Mouse (Mus musculus) heart, postnatal 10 days (tissue): ENCODE results near the gene Slc35g3. TPM values are rescaled to one million over a fixed set of nuclear protein-coding genes. Genes with fewer than 3 reads are reported as not detected.
A peak's percentile ranks its signal among the peaks of the same experiment; 100 is the strongest.

Experiments used
- DNase-seq, 2 experiments: peaks; one replicate each; pipeline ENCODE4 v3.0.0; 2021
- intact Hi-C: fragments of 180-260 bp; cut with DNase I; formaldehyde crosslinking; loops from one replicate; pipeline ENCODE4 v1.15.1; 2025
- total RNA-seq, 2 experiments: library from RNA; stranded (reverse); gene quantifications; 2 replicates each; pipeline ENCODE4 v1.2.3; 2021

The Slc35g3 gene
- total RNA-seq, 2 experiments from 2014 or later, result 0.17 to 0.40 TPM

- intact Hi-C loops, result no loop called here
- DNase-seq, result no peak
Observed at GRCm38 (mm10) chr11:69789431-69789830, 27.7 kb upstream of the Slc35g3 start.

DNA sequence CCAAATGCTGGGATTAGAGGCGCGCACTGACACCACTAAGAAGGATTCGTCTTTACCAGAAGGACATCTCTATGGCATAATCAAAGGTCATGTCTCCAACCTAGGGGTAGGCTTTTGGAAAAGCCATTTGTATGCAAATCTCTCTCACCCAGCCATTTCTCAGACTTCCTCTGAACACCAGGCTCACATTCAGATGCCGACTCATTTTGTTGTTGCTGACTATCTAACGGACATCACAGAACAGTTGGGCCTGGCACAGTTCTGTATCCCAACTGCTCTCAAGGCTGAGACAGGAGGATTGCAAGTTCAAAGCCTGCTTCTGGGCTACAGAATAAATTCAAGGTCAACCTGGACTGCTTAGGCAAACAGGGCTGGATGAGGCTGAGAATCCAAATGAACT lies 25.5 kb upstream of the Slc35g3 start:
- DNase-seq, result no peak
- intact Hi-C loops, result no loop called here

- DNase-seq, result peak; percentile 63 to 68
- intact Hi-C loops, result no loop called here
Observed at GRCm38 (mm10) chr11:69784793-69785272, 23.1 kb upstream of the Slc35g3 start.

GRCm38 (mm10) chr11:69781828-69782227 lies 20.1 kb upstream of the Slc35g3 start:
- intact Hi-C loops, result no loop called here

DNA sequence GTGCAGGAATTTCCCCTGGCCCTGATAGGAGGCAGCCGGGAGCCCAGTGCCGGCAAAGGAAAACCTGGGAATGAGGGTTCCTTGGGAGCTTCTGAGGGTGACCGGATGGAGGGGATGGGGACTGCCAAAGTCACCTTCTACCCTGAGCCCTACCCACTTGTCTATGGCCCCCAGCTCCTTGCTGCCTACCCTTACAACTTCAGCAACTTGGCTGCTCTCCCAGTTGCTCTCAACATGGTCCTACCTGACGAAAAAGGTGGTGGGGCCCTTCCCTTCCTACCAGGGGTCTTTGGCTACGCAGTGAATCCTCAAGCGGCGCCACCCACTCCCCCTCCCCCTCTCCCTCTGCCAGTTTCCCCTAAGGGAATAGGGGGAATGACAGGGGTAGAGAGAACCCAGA lies 17.2 kb upstream of the Slc35g3 start:
- intact Hi-C loops, result no loop called here
- no peak for DNase-seq

More at GRCm38 (mm10) chr11:69781828-69782227, 20.1 kb upstream of the Slc35g3 start:
- no peak for DNase-seq

GRCm38 (mm10) chr11:69778258-69778982 lies 16.7 kb upstream of the Slc35g3 start:
- intact Hi-C loops, result no loop called here

DNA sequence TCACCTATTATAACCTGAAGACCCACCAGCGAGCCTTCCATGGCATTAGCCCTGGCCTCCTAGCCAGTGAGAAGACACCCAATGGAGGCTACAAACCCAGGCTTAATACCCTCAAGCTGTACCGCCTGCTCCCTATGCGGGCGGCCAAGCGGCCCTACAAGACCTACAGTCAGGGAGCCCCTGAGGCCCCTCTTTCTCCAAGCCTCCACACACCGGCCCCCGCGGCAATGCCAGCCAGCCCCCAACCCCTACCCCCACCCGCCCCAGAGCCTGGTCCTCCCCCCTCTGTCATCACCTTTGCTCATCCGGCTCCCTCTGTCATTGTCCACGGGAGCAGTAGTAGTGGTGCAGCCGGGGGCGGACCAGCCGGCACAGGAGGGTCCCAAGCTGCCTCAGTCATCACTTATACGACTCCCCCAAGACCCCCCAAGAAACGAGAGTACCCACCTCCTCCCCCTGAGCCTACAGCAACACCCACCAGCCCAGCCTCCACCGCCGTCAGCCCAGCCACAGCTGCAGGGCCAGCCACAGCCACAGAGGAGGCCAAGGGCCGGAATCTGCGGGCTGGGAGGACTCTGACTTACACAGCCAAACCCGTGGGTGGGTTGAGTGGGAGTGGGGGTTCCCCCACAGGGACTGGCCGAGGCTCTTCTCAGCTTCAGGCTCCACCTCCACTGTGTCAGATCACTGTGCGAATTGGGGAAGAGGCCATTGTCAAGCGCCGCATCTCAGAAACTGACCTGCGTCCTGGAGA lies 15.9 kb upstream of the Slc35g3 start:
- intact Hi-C loops, result no loop called here
- DNase-seq, result no peak

More at GRCm38 (mm10) chr11:69778258-69778982, 16.7 kb upstream of the Slc35g3 start:
- DNase-seq, result peak in 1 of 2 experiments; percentile 26

GRCm38 (mm10) chr11:69776488-69776887 lies 14.7 kb upstream of the Slc35g3 start:
- DNase-seq, result no peak
- intact Hi-C loops, result no loop called here

DNA sequence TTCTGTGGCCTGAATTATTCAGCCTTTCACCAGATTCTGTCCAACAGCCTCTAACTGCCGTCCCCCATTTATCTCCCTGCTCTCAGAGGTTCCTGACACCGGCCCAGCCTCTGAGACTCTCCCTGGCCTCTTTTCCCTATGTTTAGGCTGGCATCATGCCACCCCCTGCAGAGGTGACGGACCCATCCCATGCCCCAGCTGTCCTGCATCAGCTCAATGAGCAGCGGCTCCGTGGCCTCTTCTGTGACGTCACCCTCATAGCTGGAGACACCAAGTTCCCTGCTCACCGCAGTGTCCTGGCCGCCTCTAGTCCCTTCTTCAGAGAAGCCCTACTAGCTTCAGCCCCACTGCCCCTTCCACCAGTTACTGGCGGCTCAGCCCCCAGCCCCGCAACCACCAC lies 13.9 kb upstream of the Slc35g3 start:
- DNase-seq, result no peak
- intact Hi-C loops, result no loop called here

GRCm38 (mm10) chr11:69774961-69775360 lies 13.2 kb upstream of the Slc35g3 start:
- intact Hi-C loops, result no loop called here
- no peak for DNase-seq

DNA sequence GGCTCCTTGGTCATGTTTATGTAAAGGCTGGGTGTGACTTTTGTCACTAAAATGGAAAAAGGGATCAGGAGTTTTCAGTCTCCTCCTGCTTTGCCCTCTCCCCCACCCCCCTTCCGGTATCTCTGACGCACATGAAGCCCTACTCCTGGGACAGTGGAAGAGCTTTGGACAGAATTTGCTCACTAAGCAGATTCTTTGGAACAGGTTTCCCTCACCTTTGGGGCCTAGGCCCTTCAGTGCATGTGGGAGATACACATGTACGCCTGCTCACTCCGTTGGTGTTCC lies 5.8 kb upstream of the Slc35g3 start:
- peak; percentile 29 to 36 for DNase-seq
- intact Hi-C loops, result no loop called here

- intact Hi-C loops, result no loop called here
- peak; percentile 21 to 44 for DNase-seq
Observed at GRCm38 (mm10) chr11:69766872-69767624, 5.3 kb upstream of the Slc35g3 start.

GRCm38 (mm10) chr11:69766126-69766609 lies 4.4 kb upstream of the Slc35g3 start:
- peak; percentile 80 to 82 for DNase-seq
- intact Hi-C loops, result no loop called here

DNA sequence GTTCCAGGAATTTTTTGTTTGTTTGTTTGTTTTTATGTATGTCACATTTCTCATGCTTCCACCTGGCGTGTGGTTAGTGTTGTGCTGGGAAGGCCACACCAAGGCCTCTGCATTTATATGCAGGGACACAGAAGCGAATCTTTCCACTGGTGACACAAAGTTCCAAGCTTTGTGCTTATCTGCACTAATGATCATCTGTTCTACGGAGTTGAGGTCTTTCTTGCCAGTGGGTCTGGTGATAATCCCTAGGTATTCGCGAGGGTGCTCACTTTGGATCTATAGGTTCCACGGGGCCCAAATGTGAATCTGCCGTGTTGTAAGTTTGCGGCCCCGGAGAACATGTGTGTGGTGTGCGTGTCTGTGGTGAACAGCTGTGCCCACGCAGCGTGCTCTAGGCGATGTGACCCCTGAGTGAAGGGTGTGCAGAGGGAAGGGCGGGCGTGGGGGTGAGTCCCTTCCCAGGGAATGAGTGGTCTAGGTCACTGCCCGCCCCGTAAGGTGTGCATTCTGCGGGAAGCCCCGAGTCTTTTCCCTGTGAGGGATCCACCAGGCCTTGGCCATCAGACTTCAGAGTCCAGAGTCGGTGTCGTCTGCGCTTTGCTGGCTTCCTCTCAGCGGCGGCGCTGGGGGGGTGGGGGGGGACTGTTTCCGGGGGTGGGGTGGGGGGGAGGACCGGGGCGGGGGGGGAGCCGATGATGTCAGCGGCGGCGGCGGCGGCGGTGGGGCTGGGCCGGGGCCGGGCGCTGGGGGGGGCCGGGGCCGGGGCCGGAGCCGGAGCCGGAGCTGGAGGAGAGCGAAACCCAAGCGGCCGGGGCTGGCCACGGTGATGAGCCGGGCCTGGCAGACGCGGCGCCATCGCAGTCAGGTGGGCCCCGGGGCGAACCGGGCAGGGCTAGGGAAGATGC lies 3.7 kb upstream of the Slc35g3 start, which contains the start of gene Zbtb4:
TSS of gene Zbtb4 (plus strand) at position 692 of the 905 bp plus-strand sequence.
- DNase-seq, result peak; percentile 56 to 66
- intact Hi-C loops, result loop anchor here (2.0 kb wide), 1 partner anchor 37 kb away; no protein-coding TSS in a partner anchor

- intact Hi-C loops, result no loop called here
- DNase-seq, result no peak
Observed at GRCm38 (mm10) chr11:69763551-69763950, 1.8 kb upstream of the Slc35g3 start.

GRCm38 (mm10) chr11:69760901-69761200 lies 917 bp downstream of the Slc35g3 start:
- intact Hi-C loops, result no loop called here

GRCm38 (mm10) chr11:69760160-69760900 lies 1.4 kb downstream of the Slc35g3 start:
- intact Hi-C loops, result no loop called here
- no peak for DNase-seq

More at GRCm38 (mm10) chr11:69760901-69761200, 917 bp downstream of the Slc35g3 start:
- no peak for DNase-seq

GRCm38 (mm10) chr11:69758971-69759721 lies 2.6 kb downstream of the Slc35g3 start:
- intact Hi-C loops, result loop anchor here (2.0 to 5.0 kb wide), 2 partner anchors 118 to 233 kb away; partner anchors contain the start of gene Gabarap
- DNase-seq, result peak; percentile 85 to 91
